Mouse (Mus musculus): ENCODE data around the gene Klf16.
"Not testable (repeated sequence)": the region's sequence is repeated elsewhere in the genome, so short reads cannot be mapped to it uniquely, and the experiment has no call there.

Klf16 gene

DNA sequence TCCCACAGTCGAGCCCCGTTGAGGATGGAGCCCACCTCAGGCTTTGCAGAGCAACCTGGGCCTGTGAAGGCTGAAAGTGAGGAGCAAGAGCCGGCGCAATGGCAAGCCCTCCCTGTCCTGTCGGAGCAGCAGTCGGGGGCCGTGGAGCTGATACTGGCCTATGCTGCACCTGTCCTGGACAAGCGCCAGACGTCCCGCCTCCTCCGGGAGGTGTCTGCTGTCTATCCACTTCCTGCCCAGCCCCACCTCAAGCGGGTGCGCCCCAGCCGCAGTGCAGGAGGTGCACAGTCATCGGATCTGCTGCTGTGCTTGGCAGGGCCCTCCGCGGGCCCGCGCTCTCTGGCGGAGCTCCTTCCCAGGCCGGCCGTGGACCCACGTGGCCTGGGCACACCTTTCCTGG, 29.2 kb upstream of the Klf16 start:
- no peak for DNase-seq (ENCODE audit: low read depth, low spot score)

DNA sequence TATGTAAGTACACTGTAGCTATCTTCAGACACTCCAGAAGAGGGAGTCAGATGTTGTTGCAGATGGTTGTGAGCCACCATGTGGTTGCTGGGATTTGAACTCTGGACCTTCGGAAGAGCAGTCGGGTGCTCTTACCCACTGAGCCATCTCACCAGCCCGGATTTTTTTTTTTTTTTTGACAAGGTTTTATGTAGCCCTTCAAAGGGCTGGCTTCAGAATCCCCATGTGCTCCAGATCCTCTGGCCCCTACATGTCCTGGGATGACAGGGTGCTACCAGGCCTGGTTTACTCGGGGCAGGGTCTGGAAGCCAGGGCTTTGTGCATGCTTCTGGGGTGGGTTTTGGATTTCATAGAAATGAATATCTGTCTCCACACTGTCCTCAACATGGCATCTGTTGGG, 28.6 kb upstream of the Klf16 start, which contains the start of gene Gm49322:
TSS of gene Gm49322 (plus strand) at position 301 of the 400 bp plus-strand sequence.
- not testable (repeated sequence) for DNase-seq (ENCODE audit: low read depth, low spot score)

DNA sequence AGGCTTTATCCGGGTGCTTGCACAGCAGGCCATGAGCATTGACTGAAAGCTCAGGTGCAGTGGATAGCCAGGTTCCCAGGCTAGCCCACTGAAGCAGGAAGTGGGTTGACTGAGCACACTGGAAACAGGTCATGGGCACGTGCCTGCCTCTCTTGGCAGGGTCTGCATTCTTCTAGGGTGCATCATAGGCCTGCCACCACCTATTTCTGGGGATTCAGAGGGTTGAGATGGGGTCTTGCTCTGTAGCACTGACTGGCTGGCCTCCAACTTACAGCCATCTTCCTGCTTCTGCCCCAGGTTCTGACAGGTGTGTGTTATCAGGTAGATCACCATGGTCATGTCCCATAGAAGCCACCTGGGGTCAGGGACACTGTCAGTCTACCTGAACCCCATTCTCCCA, 27.9 kb upstream of the Klf16 start:
- no peak for DNase-seq (ENCODE audit: low read depth, low spot score)

DNA sequence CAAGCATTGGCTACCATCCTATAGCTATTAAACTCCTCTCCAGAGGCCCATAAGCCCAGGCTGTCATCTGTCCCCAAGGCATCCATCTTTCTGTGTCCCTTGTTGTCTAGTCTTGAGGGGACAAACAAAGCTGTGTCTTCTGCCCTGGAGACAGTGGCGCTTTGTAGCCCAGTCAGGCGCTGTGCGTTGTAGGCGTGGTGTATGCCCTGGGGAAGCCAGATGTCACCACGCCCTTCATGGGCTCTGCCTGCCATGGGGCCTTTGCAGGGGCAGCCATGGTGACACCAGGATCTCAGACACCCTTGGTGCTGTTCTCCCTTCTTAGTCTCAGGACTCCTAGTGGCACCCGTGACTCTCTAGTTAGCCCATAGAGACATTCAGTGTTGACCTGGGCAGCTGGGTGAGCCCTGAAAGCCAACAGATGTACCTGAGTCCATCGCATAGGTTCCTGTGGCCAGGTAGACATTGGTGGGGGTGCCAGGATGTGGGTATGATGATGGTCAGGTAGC, 26.9 kb upstream of the Klf16 start:
- no peak for DNase-seq (ENCODE audit: low read depth, low spot score)

DNA sequence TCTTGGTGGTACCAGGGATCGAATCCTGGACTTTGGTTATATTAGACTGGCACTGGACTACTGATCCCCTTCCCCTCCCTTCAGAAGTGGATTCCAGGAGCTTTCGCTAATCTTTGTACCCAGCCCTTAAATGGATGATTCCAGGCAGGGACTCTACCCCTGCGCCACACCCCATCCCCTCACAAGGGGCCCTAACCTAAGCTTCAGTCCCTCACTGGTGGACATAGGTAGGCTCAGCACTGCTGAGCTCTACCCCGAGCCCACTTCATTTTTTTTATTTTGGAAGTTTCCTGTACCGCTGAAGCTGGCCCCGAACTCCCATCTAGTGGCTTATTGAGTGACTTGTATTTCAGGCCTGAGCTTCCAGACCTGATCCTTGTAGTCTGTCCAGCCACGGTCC, 26.2 kb upstream of the Klf16 start:
- no peak for DNase-seq (ENCODE audit: low read depth, low spot score)

DNA sequence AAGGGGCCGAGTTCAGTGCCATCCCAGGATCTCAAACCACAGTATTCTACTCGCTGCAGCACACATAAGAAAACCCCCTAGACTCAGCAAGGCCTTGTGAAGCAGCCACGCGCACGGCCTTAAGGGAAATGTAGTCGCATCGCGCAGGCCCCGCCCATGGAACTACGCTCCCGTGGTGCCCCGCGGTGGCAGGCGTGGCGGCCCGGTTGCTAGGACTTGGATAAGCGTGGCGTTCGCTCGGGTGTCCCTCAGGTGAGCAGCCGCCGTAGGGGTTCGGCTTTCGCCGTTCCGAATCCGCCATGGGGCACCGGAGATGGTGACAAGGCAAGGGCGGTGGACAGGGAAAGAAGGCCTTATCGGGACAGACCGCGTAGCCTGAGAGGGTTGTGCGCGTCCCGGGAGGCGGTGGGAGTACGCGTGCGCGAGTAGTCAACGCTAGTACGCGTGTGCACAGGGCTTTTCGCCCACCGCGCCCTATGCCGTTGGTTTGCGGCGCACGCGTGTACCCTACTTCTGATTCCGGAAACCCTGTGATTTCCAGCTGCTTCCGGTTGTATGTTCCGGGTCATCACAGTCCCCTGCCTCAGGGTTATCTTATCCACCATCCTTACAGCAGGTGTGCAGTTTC, 25.7 kb upstream of the Klf16 start, which contains the start of the genes Scamp4 and Adat3:
TSS of gene Scamp4 (plus strand) at position 175 of the 628 bp plus-strand sequence.
TSS of gene Adat3 (plus strand) at position 183 of the 628 bp plus-strand sequence.
- peak; percentile 89 for DNase-seq (ENCODE audit: low read depth, low spot score)

DNA sequence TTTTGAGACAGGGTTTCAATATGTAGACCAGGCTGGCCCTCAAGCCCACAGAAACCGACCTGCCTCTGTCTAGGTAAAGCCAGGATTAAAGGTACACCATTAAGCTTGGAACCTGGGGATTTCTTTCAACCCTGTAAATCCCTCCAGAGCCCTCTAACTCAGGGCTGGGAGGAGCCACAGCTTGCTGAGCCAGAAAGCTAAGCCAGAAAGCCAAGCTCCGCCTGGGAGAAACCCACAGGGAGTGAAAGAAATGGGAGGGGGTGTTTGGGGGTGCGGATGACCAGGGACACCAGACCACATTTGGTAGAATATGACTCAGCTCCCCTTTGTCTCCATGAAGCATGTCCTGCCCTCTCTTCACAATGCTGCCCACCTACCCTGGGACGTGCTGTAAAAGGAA, 19.2 kb upstream of the Klf16 start:
- DNase-seq (ENCODE audit: low read depth, low spot score): no peak

DNA sequence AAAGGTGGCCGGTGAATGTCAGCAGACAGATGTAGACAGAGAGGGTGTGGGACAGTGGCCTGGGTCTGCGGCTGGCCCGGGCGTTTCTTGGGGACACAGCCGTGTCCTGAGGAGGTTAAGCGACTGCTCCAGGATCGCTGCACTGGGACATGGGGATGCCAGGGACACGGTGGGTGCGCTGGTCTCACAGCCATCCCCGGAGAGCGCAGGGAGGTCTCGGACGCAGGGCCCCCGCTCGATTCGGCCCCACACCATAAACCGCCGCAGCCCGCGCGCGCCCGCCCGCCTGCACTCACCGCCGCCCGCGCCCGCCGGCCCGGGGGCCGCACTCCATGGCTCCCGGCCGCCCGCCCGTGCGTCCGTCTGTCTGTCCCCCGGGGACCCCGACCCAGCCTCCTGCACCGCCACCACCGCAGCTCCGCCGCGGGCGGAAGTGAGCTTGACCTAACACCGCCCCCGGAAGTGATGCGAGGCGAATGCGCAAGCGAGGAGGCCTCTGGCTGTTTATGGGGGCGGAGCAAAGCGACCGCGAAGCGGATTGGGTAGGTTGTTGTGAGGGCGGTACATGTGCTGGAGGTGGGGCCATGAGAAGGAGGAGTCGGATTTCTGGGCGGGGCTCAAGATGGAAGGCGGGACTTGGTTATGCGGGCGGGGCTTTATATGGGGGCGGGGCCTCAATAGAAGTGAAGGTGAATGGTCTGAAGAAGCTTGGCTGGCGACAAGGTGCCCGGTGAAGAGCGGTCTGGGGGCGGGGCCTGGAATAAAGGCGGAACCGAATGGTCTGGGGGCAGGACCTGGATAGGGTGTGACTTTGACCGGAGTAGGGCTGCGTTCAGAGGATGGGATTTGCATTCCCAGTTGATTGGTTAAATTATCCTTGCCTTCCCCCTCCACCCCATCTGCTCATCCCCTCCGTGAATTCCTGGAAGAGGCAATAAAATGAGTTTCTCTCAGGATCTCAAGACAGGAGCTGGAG, 13.0 kb upstream of the Klf16 start, which contains the start of gene Abhd17a:
TSS of gene Abhd17a (minus strand) at position 463 of the 976 bp plus-strand sequence.
- DNase-seq (ENCODE audit: low read depth, low spot score): peak; percentile 98

DNA sequence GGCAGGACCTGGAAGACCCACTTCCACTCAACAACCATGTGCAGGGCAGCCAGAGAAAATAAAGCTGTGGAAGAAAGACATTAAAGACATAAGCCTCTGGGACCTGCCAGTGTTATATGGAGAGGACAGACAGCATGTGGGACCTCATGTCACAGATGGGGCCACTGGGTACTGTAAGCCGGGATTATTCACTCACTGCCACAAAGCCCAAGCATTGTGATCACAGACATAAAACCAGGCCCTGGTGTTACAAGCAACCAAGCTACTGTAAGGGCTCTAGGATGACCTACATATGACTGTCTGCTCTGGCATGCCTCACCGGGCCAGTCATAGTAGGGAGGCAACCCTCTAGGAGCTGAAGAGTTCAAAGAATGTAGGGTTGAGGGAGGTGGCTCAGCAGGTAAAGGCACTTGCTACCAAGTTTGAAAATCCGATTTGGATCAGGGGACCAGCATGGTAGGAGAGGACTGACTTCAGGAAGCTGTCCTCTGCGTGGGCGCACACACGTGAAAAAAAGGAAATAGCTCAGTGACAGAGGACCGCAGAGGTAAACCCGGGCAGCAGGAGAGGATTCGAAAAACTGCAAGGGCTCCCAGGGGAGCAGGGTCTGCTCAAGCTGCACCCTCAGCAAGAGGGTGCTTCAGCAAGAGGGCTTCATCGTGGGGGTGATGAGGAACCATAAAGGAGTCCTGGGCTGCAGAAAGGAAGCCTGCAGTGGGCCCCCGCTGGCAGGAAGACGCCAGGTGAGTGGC, 12.2 kb upstream of the Klf16 start:
- no peak for DNase-seq (ENCODE audit: low read depth, low spot score)

DNA sequence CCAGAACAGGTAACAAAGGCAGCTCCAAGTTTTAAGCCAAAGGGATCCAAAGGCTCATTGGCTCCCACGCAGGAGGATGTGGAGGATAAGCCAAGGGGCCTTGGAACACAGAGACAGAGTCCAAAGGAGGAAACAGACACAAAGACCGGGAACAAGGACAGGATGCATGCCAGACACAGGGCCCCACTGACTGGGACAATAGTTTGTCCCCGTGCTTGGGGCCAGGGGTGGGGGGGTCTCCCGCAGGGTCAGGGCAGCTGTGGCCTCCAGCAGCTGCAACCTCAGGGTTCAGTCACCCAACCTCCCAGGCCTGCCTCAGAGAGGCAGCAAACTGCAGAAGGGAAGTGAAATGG, 10.2 kb upstream of the Klf16 start:
- DNase-seq (ENCODE audit: low read depth, low spot score): no peak

DNA sequence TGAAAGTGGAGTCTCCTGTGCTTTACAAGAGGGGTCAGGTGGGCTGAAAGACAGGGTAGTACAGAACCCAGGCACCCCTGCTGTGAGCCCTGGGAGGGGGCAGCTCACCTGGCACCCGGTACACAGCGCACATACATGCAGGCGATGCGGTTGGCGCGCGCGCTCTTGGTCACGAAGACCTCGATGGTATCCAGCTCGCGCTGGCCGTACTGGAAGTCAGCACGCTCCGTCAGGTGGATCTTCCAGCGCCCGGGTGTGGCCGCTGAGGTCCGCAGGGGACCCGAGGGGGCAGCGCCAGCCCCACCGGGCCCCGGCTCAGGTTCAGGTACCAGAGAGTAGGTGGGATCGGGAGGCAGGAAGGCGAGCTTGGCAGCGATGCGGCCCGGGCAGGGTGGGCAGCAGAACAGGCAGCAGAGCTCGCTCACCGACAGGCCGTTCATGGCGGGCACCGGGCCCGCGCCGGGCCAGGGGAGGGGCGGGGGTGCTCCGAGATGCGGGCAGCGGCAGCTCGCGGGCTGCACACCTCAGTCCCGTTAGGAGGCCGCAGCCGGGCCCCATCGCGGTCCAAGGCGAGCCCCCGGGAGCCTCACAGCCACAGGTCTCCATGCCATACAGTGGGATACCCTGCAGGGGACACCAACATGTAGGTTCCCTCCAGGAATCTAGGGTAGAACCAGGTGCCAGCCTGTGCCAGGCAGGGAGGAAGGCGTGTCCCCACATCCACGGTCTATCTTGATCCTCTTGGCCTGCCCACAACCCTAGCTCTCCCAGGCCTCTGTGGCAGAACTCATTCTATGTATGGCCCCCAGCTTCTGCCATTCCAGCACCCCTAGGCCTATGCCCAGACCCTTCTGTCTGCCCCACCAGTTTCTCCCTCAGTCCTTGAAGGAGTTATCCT, 9.5 kb upstream of the Klf16 start:
- no peak for DNase-seq (ENCODE audit: low read depth, low spot score)

DNA sequence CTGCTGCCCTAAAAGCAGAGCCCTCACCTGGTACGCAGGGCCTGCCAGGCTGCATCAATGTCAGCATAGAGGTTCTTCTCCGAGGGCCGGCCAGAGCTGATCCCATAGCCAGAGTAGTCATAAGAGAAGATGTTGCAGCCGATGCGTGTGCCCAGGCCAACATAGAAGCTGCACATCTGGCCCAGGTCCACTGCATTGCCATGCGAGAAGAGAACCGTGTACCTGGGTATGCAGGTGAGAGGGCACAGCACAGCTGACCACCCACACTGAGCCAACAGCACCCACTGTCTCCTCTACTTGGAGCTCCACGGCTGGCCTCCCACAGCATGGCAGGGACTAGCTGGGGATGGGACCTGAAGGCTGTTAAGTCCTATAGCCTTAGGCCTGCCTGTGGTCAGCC, 8.5 kb upstream of the Klf16 start:
- DNase-seq (ENCODE audit: low read depth, low spot score): no peak

DNA sequence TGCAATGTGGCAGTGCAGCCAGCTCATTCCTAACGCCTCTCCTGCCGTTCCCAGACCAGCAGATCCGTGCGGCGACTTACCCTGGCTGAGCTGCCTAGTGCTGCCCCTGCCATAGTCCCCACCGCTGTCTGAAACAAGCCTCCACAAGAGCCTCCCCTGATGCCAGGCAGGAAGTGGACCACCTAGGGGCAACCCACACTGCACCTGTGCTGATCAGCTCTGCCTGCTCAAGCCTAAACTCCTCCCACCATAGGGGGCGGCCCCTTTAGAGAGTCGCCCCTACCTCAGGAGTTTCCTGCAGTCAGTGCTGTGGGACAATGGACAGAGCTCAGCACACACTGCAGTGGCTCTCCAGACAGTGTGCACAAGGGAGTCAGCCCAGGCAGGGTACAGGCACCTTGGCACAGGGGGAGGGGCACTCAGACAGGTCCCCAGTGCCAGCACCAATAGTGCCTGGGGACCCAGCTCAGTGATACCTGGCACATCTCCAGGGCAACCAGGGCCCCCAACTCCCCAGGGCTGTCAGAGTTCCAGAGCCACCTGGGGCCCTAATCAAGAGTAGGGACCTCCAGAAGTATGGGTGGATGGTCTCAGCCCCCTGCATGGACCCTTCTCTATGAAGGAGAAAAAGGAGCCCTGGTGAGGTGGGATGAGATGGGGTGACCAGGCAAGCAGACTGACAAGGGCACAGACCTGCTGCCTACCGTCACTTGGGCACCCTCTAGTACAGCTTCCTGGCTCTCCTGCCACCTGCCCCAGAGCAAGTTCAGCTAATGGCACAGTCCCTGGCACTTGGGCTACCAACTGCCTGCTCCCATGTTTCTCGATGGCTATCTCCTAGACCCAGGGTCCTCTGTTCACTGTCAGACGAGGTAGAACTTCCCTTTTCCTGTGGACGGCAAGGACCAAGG, 7.8 kb upstream of the Klf16 start:
- DNase-seq (ENCODE audit: low read depth, low spot score): no peak

DNA sequence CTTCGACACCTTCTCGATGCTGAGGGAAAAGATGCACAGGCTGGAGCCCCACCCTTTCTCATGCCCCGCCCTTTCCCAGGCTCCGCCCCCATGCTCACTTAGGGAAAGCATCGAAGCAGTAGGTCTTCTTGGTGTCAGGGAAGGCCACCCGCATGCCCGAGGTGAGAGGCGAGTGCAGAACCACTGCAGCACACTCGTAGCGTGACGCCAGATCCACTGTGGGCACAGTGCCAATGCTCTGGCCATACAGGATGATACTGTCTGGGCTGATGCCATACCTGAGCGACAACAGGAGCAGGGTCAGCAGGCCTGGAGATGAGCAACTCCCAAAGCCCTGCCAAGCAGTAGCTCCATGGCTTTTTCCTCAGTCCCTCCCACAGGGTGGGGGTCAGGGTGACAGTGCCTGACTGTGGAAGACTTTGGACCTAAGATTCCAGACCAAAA, 6.9 kb upstream of the Klf16 start:
- DNase-seq (ENCODE audit: low read depth, low spot score): no peak

DNA sequence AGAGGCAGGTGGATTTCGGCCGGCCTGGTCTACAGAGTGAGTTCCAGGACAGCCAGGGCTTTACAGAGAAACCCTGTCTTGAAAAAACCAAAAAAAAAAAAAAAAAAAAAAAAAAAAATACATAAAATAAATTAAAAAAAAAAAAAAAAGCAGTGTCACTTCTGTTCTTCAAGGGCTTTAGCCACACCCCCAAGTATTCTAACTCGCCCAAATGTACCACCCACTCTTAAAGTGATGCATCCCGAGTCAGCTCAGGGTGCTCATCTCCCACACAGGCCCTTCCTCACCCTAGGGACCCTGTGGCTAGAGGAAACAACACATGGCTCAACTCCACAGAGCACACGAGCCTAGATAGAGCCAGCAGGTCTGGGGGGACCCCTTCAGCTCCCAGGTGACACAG, 5.9 kb upstream of the Klf16 start:
- no peak for DNase-seq (ENCODE audit: low read depth, low spot score)

DNA sequence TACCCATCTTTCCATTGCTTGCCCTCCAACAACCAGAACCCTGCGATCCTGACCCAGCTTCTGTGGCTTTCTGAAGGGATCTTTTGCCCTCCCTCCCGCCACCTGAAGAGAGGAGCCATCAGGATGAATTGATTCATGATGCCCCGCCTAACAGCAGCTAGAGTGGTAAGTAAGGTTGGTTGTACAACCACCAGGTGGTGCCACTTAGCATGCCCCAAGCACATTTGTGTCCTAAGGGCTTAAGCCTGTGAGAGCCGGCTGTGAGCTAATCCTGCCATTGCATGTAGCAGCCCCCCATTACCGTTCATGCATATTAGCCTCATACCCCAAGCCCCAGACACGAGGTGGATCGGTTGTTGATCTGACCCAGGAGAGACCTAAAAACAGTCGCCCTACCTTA, 1.8 kb upstream of the Klf16 start:
- DNase-seq (ENCODE audit: low read depth, low spot score): no peak

DNA sequence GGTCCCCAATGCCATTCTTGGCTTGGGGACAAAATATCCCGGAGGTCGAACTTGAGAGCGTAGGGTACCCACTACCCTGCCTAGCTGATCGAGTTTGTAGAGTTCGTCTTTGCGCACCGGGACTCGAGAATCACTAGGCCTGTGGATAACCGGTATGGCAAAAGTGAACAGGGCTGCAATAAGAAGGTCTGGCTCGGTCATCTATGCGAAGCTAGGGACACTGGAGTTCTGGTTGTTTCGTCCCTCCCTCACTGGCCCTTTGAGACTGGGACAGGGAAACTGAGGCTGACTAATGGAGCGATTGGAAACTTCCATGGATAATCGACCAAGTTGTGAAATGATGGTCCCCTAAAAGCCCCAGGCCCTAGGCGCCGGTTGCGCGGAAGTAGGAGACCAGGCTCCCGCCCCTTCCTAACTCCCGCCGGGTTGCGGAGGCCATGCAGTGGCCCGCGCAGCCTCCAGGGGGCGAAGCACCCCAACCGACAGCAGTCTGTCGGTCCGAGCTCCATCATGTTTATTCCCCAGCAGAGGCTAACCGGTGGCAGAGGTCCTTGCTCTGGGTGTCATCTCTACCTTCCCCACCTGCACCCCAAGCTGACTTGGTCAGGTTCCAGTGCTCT, 1.1 kb upstream of the Klf16 start:
- no peak for DNase-seq (ENCODE audit: low read depth, low spot score)

DNA sequence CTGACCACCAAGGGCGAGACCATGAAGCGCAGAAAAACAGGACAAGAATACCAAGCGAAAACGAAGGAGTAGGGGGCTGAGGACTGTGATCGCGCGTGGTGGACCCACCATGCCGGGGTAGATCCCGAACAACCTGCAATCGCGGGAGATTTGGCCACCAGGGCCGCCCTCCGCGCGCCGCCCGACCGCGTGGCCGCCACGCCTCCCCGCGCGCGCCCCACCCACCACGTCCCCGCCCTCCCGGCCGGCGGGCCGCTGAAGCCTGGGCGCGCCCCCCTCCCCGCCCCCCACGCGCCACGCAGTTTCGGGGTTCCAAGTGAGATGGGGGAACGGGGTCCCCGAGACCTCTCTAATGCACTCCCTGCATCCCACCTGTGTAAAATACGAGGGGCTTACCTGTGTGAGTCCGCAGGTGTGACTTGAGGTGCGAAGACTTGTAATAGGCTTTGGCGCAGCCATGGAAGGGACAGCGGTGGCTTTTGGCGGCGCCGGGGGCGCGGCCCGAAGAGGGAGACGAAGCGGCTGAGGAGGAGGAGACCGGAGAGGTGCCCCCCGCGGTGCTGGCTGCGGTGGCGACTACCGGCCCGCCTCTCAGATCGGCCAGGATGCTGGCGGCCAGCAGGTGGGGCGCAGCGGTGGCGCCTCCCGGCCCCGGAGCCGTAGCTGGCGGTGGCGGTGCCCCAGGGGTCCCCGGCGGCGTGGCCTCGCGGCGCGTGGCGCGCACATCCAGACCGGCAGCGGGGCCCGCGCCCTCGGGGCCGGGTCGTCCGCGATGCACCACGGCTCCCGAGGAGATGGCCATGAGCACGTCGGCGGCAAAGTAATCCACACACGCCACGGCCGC, 548 bp downstream of the Klf16 start:
- no peak for DNase-seq (ENCODE audit: low read depth, low spot score)

All from WW6 (cell line).